Mouse (Mus musculus) small intestine, adult 2 months (tissue): ENCODE measurements around the gene Napsa. TPM values are rescaled to one million over a fixed set of nuclear protein-coding genes. Genes with fewer than 3 reads are reported as not detected.

Source experiments
- H3K27ac ChIP-seq: fragments of 200-500 bp; 2 replicates; pipeline ENCODE4 v1.5.1; 2012; ENCODE audit warnings: low read depth, low read length, control low read depth, inconsistent platforms; ENCODE audit not compliant: insufficient read depth
- H3K27me3 ChIP-seq: fragments of 200-500 bp; 2 replicates; pipeline ENCODE4 v1.6.1; 2012; ENCODE audit warnings: mild to moderate bottlenecking, moderate library complexity, low read length, inconsistent platforms; ENCODE audit not compliant: control insufficient read depth, insufficient read depth
- H3K36me3 ChIP-seq: fragments of 200-500 bp; 2 replicates; pipeline ENCODE4 v1.6.1; 2012; ENCODE audit warnings: mild to moderate bottlenecking, low read length, control low read depth, inconsistent platforms; ENCODE audit not compliant: control insufficient read depth, insufficient read depth
- H3K4me1 ChIP-seq: fragments of 200-500 bp; 2 replicates; pipeline ENCODE4 v1.6.1; 2012; ENCODE audit warnings: low read length, inconsistent platforms, mixed read lengths; ENCODE audit not compliant: control insufficient read depth, insufficient read depth, insufficient read length
- H3K4me3 ChIP-seq: fragments of 200-500 bp; 2 replicates; pipeline ENCODE4 v1.5.1; 2012; ENCODE audit warnings: low read depth, mild to moderate bottlenecking, control low read depth, inconsistent platforms, low read length, moderate library complexity
- CTCF ChIP-seq: fragments of 200-500 bp; IDR thresholded peaks from 2 replicates; pipeline ENCODE4 v1.5.1; 2012; ENCODE audit warnings: low read depth, mild to moderate bottlenecking, control low read depth, inconsistent platforms, low read length, moderate library complexity, mixed read lengths; ENCODE audit not compliant: insufficient replicate concordance, insufficient read length; ENCODE audit errors: extremely low read depth
- POLR2A ChIP-seq: fragments of 200-500 bp; IDR thresholded peaks from 2 replicates; pipeline ENCODE4 v1.6.1; 2012; ENCODE audit warnings: low read depth, mild to moderate bottlenecking, control low read depth, inconsistent platforms, low read length, moderate library complexity
- WGBS: fragments of 180-500 bp; shearing (Covaris S2); methylation state at CpG from one replicate; pipeline ENCODE4 v1.1.7; 2018; 5-methylcytosine and 5-hydroxymethylcytosine counted together
- polyA plus RNA-seq: library from polyadenylated mRNA; depleted of rRNA; stranded (reverse); fragments of >200 nt; gene quantifications from 2 replicates; pipeline ENCODE4 v1.2.3, GENCODE M21; 2012; rRNA removed

Napsa gene
- 6.4 and 11.1 TPM in 2 replicates for polyA plus RNA-seq

GRCm38 (mm10) chr7:44572213-44572701, at the start of gene Napsa:
Napsa (plus strand) TSS chr7:44572380.
- Histone ChIP-seq H3K4me3 (peak within 1 kb of the TSS; percentile 25; the same call in 1 of the 2 replicates), H3K27ac (peak within 1 kb of the TSS; percentile 26; the same call in 1 of the 2 replicates), H3K36me3 (no peaks in the 10 kb centered on the region), H3K4me1 (0 out of 2 replicates have a peak, but pooled peaks cover 2% of the 10 kb centered on the region), H3K27me3 (0 out of 2 replicates have a peak, but pooled peaks cover 2% of the 10 kb centered on the region)
- WGBS = 22% methylated on average over 7 of the region's 7 CpGs
- TF ChIP-seq POLR2A (no peak), CTCF (no peak)

DNA sequence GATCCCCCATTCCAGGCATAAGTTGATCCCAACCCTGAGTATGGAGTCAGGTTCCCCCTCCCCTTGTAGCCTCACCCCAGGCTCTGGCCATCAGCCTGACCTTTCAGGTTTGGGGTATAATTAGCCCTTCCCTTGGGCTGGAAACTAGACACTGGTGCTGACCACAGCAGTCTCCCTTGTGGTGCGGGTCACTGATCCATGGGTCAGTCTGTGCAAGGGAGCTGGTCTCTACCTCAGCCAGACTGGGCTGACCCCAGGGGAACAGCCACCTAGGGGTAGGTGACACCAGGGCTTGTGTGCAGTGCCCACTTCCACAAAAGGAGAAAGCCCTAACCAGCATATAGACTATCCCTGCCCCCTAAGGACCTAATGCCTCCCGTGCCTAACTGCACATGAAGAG, 49.1 kb upstream of the Napsa start:
- Histone ChIP-seq H3K36me3 (no peaks in the 10 kb centered on the region), H3K27ac (no peak overlapping the region), H3K27me3 (no peaks in the 10 kb centered on the region), H3K4me1 (peaks cover 11% of the 10 kb centered on the region), H3K4me3 (no peak overlapping the region)
- WGBS = 88% methylated on average over 2 of the region's 2 CpGs
- no peak for TF ChIP-seq CTCF
- no peak for TF ChIP-seq POLR2A

DNA sequence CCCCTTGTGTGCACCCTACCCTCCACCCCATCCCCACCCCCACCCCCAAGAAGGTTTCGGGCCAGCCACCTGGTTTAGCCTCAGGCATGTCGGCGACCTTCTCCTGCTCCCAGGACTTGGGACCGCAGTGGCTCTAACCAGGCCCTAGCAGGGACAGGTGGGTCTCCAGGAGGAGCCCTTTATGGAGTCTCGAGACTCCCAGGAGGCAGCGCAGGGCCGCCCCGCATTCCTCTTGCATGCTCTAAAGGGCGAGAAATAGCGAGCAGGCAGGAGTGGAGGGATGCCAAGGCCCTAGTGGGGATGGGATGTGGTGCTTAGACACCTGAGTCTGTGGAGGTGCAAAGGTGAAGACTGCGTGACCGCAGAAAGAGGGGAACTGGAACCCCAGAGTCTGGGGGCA, 47.7 kb upstream of the Napsa start, which contains the start of gene Mybpc2:
Mybpc2 (minus strand) TSS at position 155 of the 400 bp plus-strand sequence.
- peaks cover 12% of the 10 kb centered on the region for H3K4me1 ChIP-seq
- no peaks in the 10 kb centered on the region for H3K27me3 ChIP-seq
- no peaks in the 10 kb centered on the region for H3K36me3 ChIP-seq
- H3K4me3 ChIP-seq = peak within 1 kb of the TSS; percentile 35
- 27% methylated on average over 12 of the region's 12 CpGs for WGBS
- peak within 1 kb of the TSS; percentile 67 for H3K27ac ChIP-seq
- no peak for TF ChIP-seq CTCF
- TF ChIP-seq POLR2A = no peak

- 4% methylated on average over 22 of the region's 22 CpGs for WGBS
- no peak for TF ChIP-seq POLR2A
- TF ChIP-seq CTCF = no peak
- H3K27me3 ChIP-seq = no peaks in the 10 kb centered on the region
- H3K4me1 ChIP-seq = peaks cover 12% of the 10 kb centered on the region
- H3K27ac ChIP-seq = peak overlapping the region; percentile 67
- no peaks in the 10 kb centered on the region for H3K36me3 ChIP-seq
- H3K4me3 ChIP-seq = peak overlapping the region; percentile 35
Observed at GRCm38 (mm10) chr7:44525126-44525832, 46.9 kb upstream of the Napsa start.

DNA sequence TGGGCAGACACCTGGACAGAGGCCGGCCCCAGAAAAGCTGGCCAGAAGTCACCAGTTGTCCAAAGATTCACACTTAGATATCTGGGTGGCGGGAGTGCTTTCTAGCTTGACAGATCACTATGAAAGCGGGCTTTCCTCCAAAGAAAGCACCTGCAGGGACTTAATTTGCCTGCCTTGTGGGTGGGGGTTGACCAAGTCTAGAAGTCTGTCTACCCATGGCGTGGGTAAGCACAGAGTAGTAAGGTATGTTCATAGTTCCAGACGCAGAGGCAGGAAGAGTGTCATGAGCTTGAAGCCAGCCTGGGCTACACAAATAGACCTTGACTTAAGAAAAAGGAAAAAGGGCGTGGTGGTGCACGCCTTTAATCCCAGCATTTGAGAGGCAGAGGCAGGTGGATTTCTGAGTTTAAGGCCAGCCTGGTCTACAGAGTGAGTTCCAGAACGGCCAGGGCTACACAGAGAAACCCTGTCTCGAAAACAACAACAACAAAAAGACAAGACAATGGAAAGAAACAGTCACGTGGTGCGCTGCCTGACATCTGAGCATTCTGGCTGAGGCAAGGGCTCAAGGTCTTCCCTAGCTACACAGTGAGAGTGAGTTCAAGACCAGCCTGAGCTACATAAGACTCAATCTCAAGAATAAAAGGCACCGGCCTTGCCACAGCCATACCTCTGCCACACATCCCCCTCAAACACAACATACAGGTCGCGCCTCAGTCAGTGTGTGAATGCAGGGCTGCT, 45.6 kb upstream of the Napsa start:
- Histone ChIP-seq H3K27me3 (no peaks in the 10 kb centered on the region), H3K27ac (no peak overlapping the region; the same call in 1 of the 2 replicates), H3K4me1 (peaks cover 12% of the 10 kb centered on the region), H3K4me3 (no peak overlapping the region), H3K36me3 (no peaks in the 10 kb centered on the region)
- WGBS = 89% methylated on average over 14 of the region's 14 CpGs
- no peak for TF ChIP-seq POLR2A

DNA sequence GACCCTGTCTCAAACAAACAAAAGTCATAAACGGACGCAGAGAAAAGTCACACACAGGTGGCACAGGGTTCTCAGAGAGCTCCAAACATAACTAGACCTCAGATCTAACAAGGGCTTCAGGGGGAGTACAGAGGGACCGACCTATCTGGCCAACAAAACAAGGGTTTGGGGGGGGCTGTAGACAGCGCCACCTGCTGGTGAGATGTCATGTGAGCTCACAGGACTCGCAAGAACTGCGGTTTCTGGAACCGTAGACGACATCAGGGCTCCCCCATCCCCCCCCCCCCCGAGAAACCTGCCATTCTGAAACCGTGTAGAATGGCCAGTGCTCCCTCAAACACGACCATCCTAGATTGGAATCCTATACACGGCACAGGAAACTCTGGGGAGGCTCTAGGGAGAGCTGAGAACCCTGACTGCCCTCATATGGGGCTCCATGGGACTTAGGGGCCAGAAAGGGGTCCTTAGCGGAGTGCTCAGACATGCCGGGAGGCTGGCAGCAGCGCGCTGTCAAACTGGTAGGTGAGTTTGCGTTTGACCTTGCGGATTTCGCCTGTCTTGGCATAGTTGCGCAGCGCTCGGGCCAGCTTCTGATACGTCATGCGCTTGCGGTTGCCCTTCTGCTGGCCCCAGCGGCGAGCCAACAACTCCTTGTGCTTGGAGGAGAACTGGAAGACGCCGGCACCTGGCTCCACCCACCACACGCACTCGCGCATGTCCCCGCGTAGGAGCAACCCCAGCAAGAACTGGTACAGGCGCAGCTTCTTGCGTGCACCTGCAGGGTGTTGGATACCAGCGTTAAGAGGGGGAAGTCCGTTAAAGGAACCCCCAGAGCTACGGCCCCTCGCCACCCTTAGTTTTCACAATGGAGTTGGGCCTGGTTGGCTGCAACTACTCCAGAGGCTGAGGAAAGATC, 44.4 kb upstream of the Napsa start:
- peak; percentile 25 for TF ChIP-seq POLR2A
- TF ChIP-seq CTCF = peak; percentile 83
- 5% methylated on average over 40 of the region's 40 CpGs for WGBS
- Histone ChIP-seq H3K4me3 (peak overlapping the region; percentile 63), H3K27me3 (no peaks in the 10 kb centered on the region), H3K36me3 (no peaks in the 10 kb centered on the region), H3K4me1 (peaks cover 17% of the 10 kb centered on the region), H3K27ac (peak overlapping the region; percentile 67)
